In the genomic region with DNA sequence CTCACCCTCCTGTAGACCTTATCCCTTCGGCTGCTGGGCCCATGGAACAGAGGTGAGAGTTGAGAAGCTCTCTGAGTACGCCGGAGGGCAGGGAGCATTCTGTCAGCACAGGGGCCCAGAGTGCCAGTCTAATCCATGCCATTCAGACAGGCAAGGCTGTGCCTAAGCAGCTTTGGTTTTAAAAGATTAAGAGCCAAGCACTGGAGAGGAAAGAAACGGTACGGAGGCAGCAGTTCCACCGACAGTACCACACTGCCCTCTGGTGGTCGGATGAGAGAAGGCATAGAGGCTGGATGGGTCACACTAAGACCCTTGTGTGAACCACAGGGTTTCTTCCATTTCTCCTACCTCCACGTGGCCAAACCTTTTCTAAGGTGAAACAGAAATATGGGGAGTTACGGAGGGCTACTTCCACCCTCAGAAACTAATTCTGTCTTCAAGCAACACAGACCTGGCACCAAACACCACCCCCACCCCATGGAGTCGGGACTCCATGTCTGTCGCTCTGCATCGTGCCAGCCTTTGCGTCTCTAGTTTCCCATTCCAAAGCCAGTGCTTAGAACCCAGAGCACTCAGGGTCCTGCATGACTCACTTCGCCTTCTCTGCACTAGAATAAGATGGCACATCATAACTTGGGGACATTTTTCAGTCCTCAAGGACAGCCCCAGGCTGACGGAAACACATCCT, we compare ENCODE assay signal across 8 mouse cellular contexts.
DNase-seq lines count a peak whose midpoint lies in the region; ATAC-seq and TF ChIP-seq lines count a peak whose summit lies in the region.

No protein-coding gene starts in this region.

- H3K9me3 ChIP-seq in ES-E14 (ENCODE audit: control insufficient read depth, insufficient read depth, low read depth, low read length), result no peaks in the 10 kb centered on the region
- no peaks in the 10 kb centered on the region for H3K9me3 ChIP-seq in forebrain, embryonic 14.5 days (replicated peaks; ENCODE audit: control insufficient read depth, low read length)

- no peak overlapping the region for H3K9ac ChIP-seq in ES-E14 (ENCODE audit: insufficient read depth, low read depth, low read length, poor library complexity, severe bottlenecking)
- peak overlapping the region; percentile 29; the same call in 1 of the 2 replicates for H3K9ac ChIP-seq in forebrain, embryonic 14.5 days (ENCODE audit: low read length)

- H3K4me2 ChIP-seq in forebrain, embryonic 14.5 days (ENCODE audit: low read length), result peak overlapping the region; percentile 23; the same call in 1 of the 2 replicates

- no peak overlapping the region for H3K4me3 ChIP-seq in ES-E14 (ENCODE audit: insufficient read depth in 1 of 2, low read depth in 1 of 2, low read length in 2 of 2, poor library complexity in 1 of 2, severe bottlenecking in 1 of 2)
- no peak overlapping the region for H3K4me3 ChIP-seq in forebrain, embryonic 14.5 days (ENCODE audit: low read depth, low read length)
- H3K4me3 ChIP-seq in thymus, adult 2 months (ENCODE audit: control insufficient read depth, insufficient read depth, low read length), result no peak overlapping the region

- peak; percentile 70 for DNase-seq in ES-E14 (ENCODE audit: low read depth, low spot score)
- DNase-seq in cerebellum, adult 11 months, result peak; percentile 91
- peak; percentile 93 for DNase-seq in forebrain, embryonic 14.5 days (ENCODE audit: low spot score)
- DNase-seq in heart, postnatal 10 days, result peak; percentile 90 to 94
- DNase-seq in kidney, postnatal 4 days, result peak; percentile 94 to 95
- DNase-seq in lung, adult 18-20 months, result peak; percentile 73 to 77
- DNase-seq in ovary, postnatal 10 days (ENCODE audit: low spot score), result peak; percentile 93
- DNase-seq in thymus, adult 2 months, result peak; percentile 73

- H3K36me3 ChIP-seq in ES-E14 (ENCODE audit: control insufficient read depth, insufficient read depth, low read length, poor library complexity, severe bottlenecking), result no peaks in the 10 kb centered on the region
- no peaks in the 10 kb centered on the region for H3K36me3 ChIP-seq in forebrain, embryonic 14.5 days (ENCODE audit: control insufficient read depth, insufficient read depth, low read length)
- H3K36me3 ChIP-seq in thymus, adult 2 months (ENCODE audit: control insufficient read depth, insufficient read depth, low read length), result no peaks in the 10 kb centered on the region

- intact Hi-C loops in heart, postnatal 10 days (cut with DNase I), result loop anchor here (1.0 to 10.0 kb wide), 6 partner anchors 94 to 1522 kb away; a partner anchor contains a TSS

- ATAC-seq in forebrain, embryonic 14.5 days, result peak; percentile 82

- H3K27ac ChIP-seq in ES-E14 (ENCODE audit: insufficient read depth, low read depth, low read length, poor library complexity, severe bottlenecking), result no peak overlapping the region
- no peak overlapping the region for H3K27ac ChIP-seq in forebrain, embryonic 14.5 days (ENCODE audit: low read depth, low read length)
- no peak overlapping the region for H3K27ac ChIP-seq in thymus, adult 2 months (ENCODE audit: control insufficient read depth, insufficient read depth, low read length)

- H3K27me3 ChIP-seq in forebrain, embryonic 14.5 days (replicated peaks; ENCODE audit: control insufficient read depth, insufficient read depth, low read length), result no peaks in the 10 kb centered on the region
- no peaks in the 10 kb centered on the region for H3K27me3 ChIP-seq in thymus, adult 2 months (ENCODE audit: control insufficient read depth, insufficient read depth, low read length)

- no peak for TF ChIP-seq POLR2A in thymus, adult 2 months (IDR thresholded peaks at IDR 0.05; ENCODE audit: control insufficient read depth, extremely low read depth, insufficient read depth, low read length, poor library complexity)

- no peaks in the 10 kb centered on the region for H3K4me1 ChIP-seq in ES-E14 (ENCODE audit: control insufficient read depth in 2 of 2, insufficient read depth in 2 of 2, low read length in 2 of 2, poor library complexity in 1 of 2)
- H3K4me1 ChIP-seq in forebrain, embryonic 14.5 days (ENCODE audit: control insufficient read depth, insufficient read depth, low read length), result peaks cover 2% of the 10 kb centered on the region; the same call in 1 of the 2 replicates
- no peaks in the 10 kb centered on the region for H3K4me1 ChIP-seq in thymus, adult 2 months (replicated peaks; ENCODE audit: control insufficient read depth, insufficient read depth, low read length)

- in situ Hi-C loops in ES-E14 (cut with MboI; ENCODE audit: low sequenced_read_pairs in 2 of 2, unreplicated experiment in 2 of 2), result loop anchor here in 1 of 2 experiments (10.0 kb wide), 1 partner anchor 952 kb away; a partner anchor contains a TSS

- 36% methylated on average over 15 of the region's 15 CpGs for WGBS in forebrain, embryonic 14.5 days
- WGBS in thymus, adult 2 months, result 52% methylated on average over 15 of the region's 15 CpGs

- peak; percentile 66; the same call in 1 of the 2 replicates for TF ChIP-seq CTCF in thymus, adult 2 months (IDR thresholded peaks at IDR 0.05; ENCODE audit: borderline replicate concordance, control insufficient read depth, extremely low read depth, insufficient read depth, low read length, poor library complexity)

TF ChIP-seq in ES-E14, 5 proteins besides CTCF, POLR2A, EP300 and RAD21:
- TF ChIP-seq ZC3H11A (IDR thresholded peaks at IDR 0.05; ENCODE audit: borderline replicate concordance, low read depth, low read length) (peak; percentile 99), HCFC1 (IDR thresholded peaks at IDR 0.05; ENCODE audit: borderline replicate concordance, insufficient read depth, low read length) (no peak)
